Mouse (Mus musculus): Measurements from ENCODE around the gene Pdzd8.

DNA sequence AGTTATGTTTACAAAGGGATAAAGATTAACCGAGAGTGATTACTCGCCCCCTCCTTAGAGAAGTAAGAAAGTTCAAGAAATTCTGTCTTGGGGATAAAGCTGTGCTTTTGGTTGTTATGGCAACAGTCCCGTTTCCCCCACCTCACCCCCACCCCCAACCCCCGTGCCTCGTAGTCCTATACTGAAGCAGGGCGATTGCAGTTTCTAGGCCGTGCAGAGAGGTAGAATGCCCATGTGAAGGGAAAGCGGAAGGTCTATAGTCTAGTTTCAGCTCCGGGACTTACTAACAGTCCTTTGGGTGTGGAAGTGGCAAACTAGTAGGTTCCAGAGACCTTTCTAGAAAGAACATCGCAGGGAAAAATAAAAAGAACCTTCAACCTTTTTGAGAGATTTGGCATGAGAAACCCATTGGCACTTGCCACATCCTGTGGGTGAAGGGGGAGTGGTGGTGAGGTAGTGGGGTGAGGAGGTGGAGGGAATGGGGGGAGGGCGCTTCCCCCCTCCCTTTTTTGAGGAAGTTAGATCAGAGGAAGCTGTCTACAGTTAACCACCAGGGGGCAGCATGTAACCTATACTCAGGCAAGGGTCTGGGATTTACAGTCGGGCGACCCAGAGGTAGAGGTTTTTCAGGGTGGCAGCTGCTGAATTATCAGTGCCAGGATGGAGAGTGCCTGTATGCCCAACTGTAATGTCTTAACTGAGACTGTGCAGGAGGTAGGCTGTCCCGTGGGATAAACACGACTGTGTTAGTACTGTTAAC lies 43.4 kb upstream of the Pdzd8 start:
- peak; percentile 19; the same call in 1 of the 2 replicates for TF ChIP-seq CTCF (IDR thresholded peaks at IDR 0.05; ENCODE audit: insufficient read depth, low read length)
- no peak for TF ChIP-seq POLR2A (IDR thresholded peaks at IDR 0.05; ENCODE audit: borderline replicate concordance, extremely low read depth, low read depth, low read length)

All from lung, adult 2 months (tissue).